Mouse (Mus musculus) ES-Bruce4 (cell line): ENCODE results near the gene 9130409I23Rik.

ENCODE experiments used
- CTCF ChIP-seq: IDR thresholded peaks from one replicate; pipeline ENCODE4 v1.8.1; 2011; ENCODE audit warnings: low read depth, low read length
- EP300 ChIP-seq: IDR thresholded peaks from 2 replicates; pipeline ENCODE4 v1.6.1; 2011; ENCODE audit warnings: low read depth, low read length; ENCODE audit not compliant: insufficient read depth
- POLR2A ChIP-seq: IDR thresholded peaks from one replicate; pipeline ENCODE4 v1.8.1; 2011; ENCODE audit warnings: low read length; ENCODE audit not compliant: insufficient read depth

- TF ChIP-seq CTCF (no peak), POLR2A (no peak), EP300 (no peak)
Observed at GRCm38 (mm10) chr1:181015558-181015957, 35.5 kb upstream of the 9130409I23Rik start.
